ENCODE assay signal across 25 mouse cellular contexts in the genomic region with DNA sequence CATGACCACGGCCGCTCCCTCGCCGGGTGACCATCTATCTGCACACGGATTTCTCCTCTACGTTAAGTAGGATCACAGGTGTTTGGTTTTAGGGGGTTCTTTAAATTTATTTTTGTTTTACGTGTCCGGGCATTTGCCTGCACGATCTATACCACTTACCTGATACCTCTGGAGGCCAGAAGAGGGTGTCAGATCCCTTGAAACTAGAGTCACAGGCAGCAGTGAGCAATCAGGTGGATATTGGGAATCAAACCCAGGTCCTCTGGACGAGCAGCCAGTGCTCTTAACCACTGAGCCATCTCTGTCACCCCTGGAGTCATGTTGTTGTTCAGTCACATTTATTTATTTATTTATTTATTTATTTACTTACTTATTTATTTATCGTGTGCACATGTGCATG. TPM values are rescaled to one million over a fixed set of nuclear protein-coding genes. Genes with fewer than 3 reads are reported as not detected.
DNase-seq lines count a peak whose midpoint lies in the region; ATAC-seq and TF ChIP-seq lines count a peak whose summit lies in the region.
"Had no signal": no experiment of that assay in that cellular context is flagged by ENCODE, and none has a peak within 500 bp of the region (broad histone marks: within the 10 kb centered on the region; RNA-seq: fewer than 3 reads in every experiment).

No protein-coding gene starts in this region.

- H3K4me3 ChIP-seq in hindbrain, postnatal 0 days (ENCODE audit: low read length): no peak overlapping the region
- no peak overlapping the region for H3K4me3 ChIP-seq in hindbrain, embryonic 14.5 days (replicated peaks; ENCODE audit: low read length)
- no peak overlapping the region for H3K4me3 ChIP-seq in lung, embryonic 14.5 days (ENCODE audit: low read depth, low read length)
- no peak overlapping the region for H3K4me3 ChIP-seq in lung, adult 2 months (replicated peaks; ENCODE audit: extremely low read depth, low read depth, low read length)
- H3K4me3 ChIP-seq in stomach, postnatal 0 days (ENCODE audit: low read depth, low read length): no peak overlapping the region
- H3K4me3 ChIP-seq: embryonic facial prominence, embryonic 13.5 days; erythroblast, embryonic 14.5 days; forebrain, embryonic 12.5 days; hindbrain, embryonic 13.5 days; lung, embryonic 15.5 days had no signal

- no peak overlapping the region for H3K27ac ChIP-seq in hindbrain, postnatal 0 days
- H3K27ac ChIP-seq in hindbrain, embryonic 14.5 days: no peak overlapping the region
- no peak overlapping the region for H3K27ac ChIP-seq in lung, embryonic 14.5 days (ENCODE audit: low read depth)
- H3K27ac ChIP-seq in stomach, postnatal 0 days (replicated peaks): no peak overlapping the region
- H3K27ac ChIP-seq: embryonic facial prominence, embryonic 13.5 days; forebrain, embryonic 12.5 days; hindbrain, embryonic 13.5 days; lung, embryonic 15.5 days had no signal

- H3K4me1 ChIP-seq in hindbrain, postnatal 0 days (ENCODE audit: insufficient read depth, low read length): no peaks in the 10 kb centered on the region
- no peaks in the 10 kb centered on the region for H3K4me1 ChIP-seq in hindbrain, embryonic 14.5 days (replicated peaks; ENCODE audit: control insufficient read depth, insufficient read depth, low read length)
- no peaks in the 10 kb centered on the region for H3K4me1 ChIP-seq in lung, embryonic 14.5 days (ENCODE audit: insufficient read depth)
- no peaks in the 10 kb centered on the region for H3K4me1 ChIP-seq in lung, adult 2 months (ENCODE audit: control insufficient read depth, insufficient read depth, low read length)
- no peaks in the 10 kb centered on the region for H3K4me1 ChIP-seq in stomach, postnatal 0 days (replicated peaks; ENCODE audit: control insufficient read depth, insufficient read depth)
- H3K4me1 ChIP-seq: embryonic facial prominence, embryonic 13.5 days; hindbrain, embryonic 13.5 days; lung, embryonic 15.5 days had no signal

- no peaks in the 10 kb centered on the region for H3K9me3 ChIP-seq in hindbrain, postnatal 0 days (ENCODE audit: low read length)
- no peaks in the 10 kb centered on the region for H3K9me3 ChIP-seq in hindbrain, embryonic 14.5 days (ENCODE audit: control insufficient read depth, low read length)
- H3K9me3 ChIP-seq in lung, embryonic 14.5 days (ENCODE audit: low read depth, low read length): no peaks in the 10 kb centered on the region
- H3K9me3 ChIP-seq in stomach, postnatal 0 days (ENCODE audit: control insufficient read depth, low read length): no peaks in the 10 kb centered on the region
- H3K9me3 ChIP-seq: embryonic facial prominence, embryonic 13.5 days; forebrain, embryonic 12.5 days; lung, embryonic 15.5 days had no signal

- no peaks in the 10 kb centered on the region for H3K27me3 ChIP-seq in hindbrain, postnatal 0 days (ENCODE audit: insufficient read depth, low read length)
- no peaks in the 10 kb centered on the region for H3K27me3 ChIP-seq in hindbrain, embryonic 14.5 days (ENCODE audit: control insufficient read depth, insufficient read depth, low read length)
- H3K27me3 ChIP-seq in lung, embryonic 14.5 days (ENCODE audit: insufficient read depth, low read length): no peaks in the 10 kb centered on the region; the same call in 1 of the 2 replicates
- no peaks in the 10 kb centered on the region for H3K27me3 ChIP-seq in stomach, postnatal 0 days (ENCODE audit: control insufficient read depth, insufficient read depth, low read length)
- H3K27me3 ChIP-seq: embryonic facial prominence, embryonic 13.5 days; hindbrain, embryonic 13.5 days; lung, embryonic 15.5 days had no signal

- TF ChIP-seq CTCF in hindbrain, postnatal 0 days (IDR thresholded peaks at IDR 0.05; ENCODE audit: low read depth): peak; percentile 12; the same call in 1 of the 2 replicates
- TF ChIP-seq CTCF in lung, embryonic 14.5 days (IDR thresholded peaks at IDR 0.05; ENCODE audit: low read depth): peak; percentile 22; the same call in 1 of the 2 replicates
- TF ChIP-seq CTCF in lung, adult 2 months (IDR thresholded peaks at IDR 0.05; ENCODE audit: insufficient read depth, low read length): no peak
- TF ChIP-seq CTCF in stomach, postnatal 0 days (IDR thresholded peaks at IDR 0.05; ENCODE audit: low read depth): peak; percentile 63

- no peak for DNase-seq in hindbrain, postnatal 0 days (ENCODE audit: low spot score)
- no peak for DNase-seq in hindbrain, embryonic 14.5 days (ENCODE audit: low spot score)
- no peak for DNase-seq in lung, embryonic 14.5 days
- DNase-seq in lung, adult 2 months: no peak
- DNase-seq in ES-CJ7 (ENCODE audit: low read depth, low spot score): peak; percentile 44
- no peak for DNase-seq in stomach, postnatal 0 days (ENCODE audit: low spot score)
- no peak for DNase-seq in left cerebral cortex, adult 11 months (ENCODE audit: low spot score)
- DNase-seq: adrenal gland, postnatal 10 days; cerebellum, adult 2 months; cerebellum, postnatal 25 days; embryo, embryonic 11 days; gastrocnemius, postnatal 10 days; heart, adult 11 months; heart, postnatal 36 days; kidney, postnatal 4 days; layer of hippocampus, adult 9-11 months; lung, postnatal 4 days; thymus, postnatal 14 days had no signal

- WGBS in hindbrain, postnatal 0 days: 81% methylated on average over 11 of the region's 11 CpGs
- 84% methylated on average over 11 of the region's 11 CpGs for WGBS in hindbrain, embryonic 14.5 days
- 70% methylated on average over 11 of the region's 11 CpGs for WGBS in lung, embryonic 14.5 days
- WGBS in lung, adult 2 months: 73% methylated on average over 11 of the region's 11 CpGs
- WGBS in stomach, postnatal 0 days: 80% methylated on average over 11 of the region's 11 CpGs

- no peaks in the 10 kb centered on the region for H3K36me3 ChIP-seq in hindbrain, postnatal 0 days (ENCODE audit: insufficient read depth, low read length)
- H3K36me3 ChIP-seq in hindbrain, embryonic 14.5 days (replicated peaks; ENCODE audit: control insufficient read depth, insufficient read depth): no peaks in the 10 kb centered on the region
- no peaks in the 10 kb centered on the region for H3K36me3 ChIP-seq in lung, embryonic 14.5 days (ENCODE audit: insufficient read depth)
- H3K36me3 ChIP-seq in stomach, postnatal 0 days (ENCODE audit: control insufficient read depth, insufficient read depth, low read length): no peaks in the 10 kb centered on the region
- H3K36me3 ChIP-seq: embryonic facial prominence, embryonic 13.5 days; forebrain, embryonic 12.5 days; hindbrain, embryonic 13.5 days; lung, embryonic 15.5 days had no signal

- H3K9ac ChIP-seq in hindbrain, postnatal 0 days (replicated peaks; ENCODE audit: low read length): no peak overlapping the region
- no peak overlapping the region for H3K9ac ChIP-seq in hindbrain, embryonic 14.5 days
- H3K9ac ChIP-seq in lung, embryonic 14.5 days: no peak overlapping the region
- no peak overlapping the region for H3K9ac ChIP-seq in stomach, postnatal 0 days (ENCODE audit: low read length)
- H3K9ac ChIP-seq: embryonic facial prominence, embryonic 13.5 days; forebrain, embryonic 12.5 days; hindbrain, embryonic 13.5 days; lung, embryonic 15.5 days had no signal

- no peak for TF ChIP-seq EP300 in stomach, postnatal 0 days (optimal IDR thresholded peaks at IDR 0.05)

- H3K4me2 ChIP-seq in hindbrain, postnatal 0 days (ENCODE audit: low read depth, low read length): no peak overlapping the region
- H3K4me2 ChIP-seq in hindbrain, embryonic 14.5 days (replicated peaks): no peak overlapping the region
- H3K4me2 ChIP-seq in lung, embryonic 14.5 days: no peak overlapping the region
- H3K4me2 ChIP-seq in stomach, postnatal 0 days (replicated peaks; ENCODE audit: low read depth): no peak overlapping the region
- H3K4me2 ChIP-seq: embryonic facial prominence, embryonic 13.5 days; forebrain, embryonic 12.5 days; hindbrain, embryonic 13.5 days; lung, embryonic 15.5 days had no signal

- no peak for ATAC-seq in hindbrain, postnatal 0 days
- ATAC-seq in hindbrain, embryonic 14.5 days (ENCODE audit: low FRiP score): no peak
- no peak for ATAC-seq in lung, embryonic 14.5 days (ENCODE audit: insufficient read depth)
- ATAC-seq in stomach, postnatal 0 days (ENCODE audit: low FRiP score, low TSS enrichment): no peak
- ATAC-seq: activated CD4-positive, CD25-positive, alpha-beta regulatory T cell, adult 4 months; midbrain, embryonic 16.5 days had no signal

- no peak for TF ChIP-seq POLR2A in lung, adult 2 months (IDR thresholded peaks at IDR 0.05; ENCODE audit: borderline replicate concordance, extremely low read depth, low read depth, low read length)

RNA-seq across cellular contexts. Expression of gene Ablim1, which starts 15.6 kb away (rescaled TPM):
- total RNA-seq in hindbrain, postnatal 0 days (2014; rRNA removed): 71.7 and 110 TPM in 2 replicates
- polyA plus RNA-seq in hindbrain, postnatal 0 days (2015; fragmentation: Nextera tagmentation; extraction: Ambion mirVana): 43.0 and 44.7 TPM in 2 replicates
- polyA plus RNA-seq in hindbrain, embryonic 14.5 days (2014; fragmentation: Nextera tagmentation; extraction: Ambion mirVana): 56.6 and 61.8 TPM in 2 replicates
- 39.9 TPM in 2 replicates for polyA plus RNA-seq in lung, embryonic 14.5 days (2014; fragmentation: Nextera tagmentation; extraction: Ambion mirVana)
- 53.6 and 71.3 TPM in 2 replicates for polyA plus RNA-seq in lung, adult 2 months (2012; rRNA removed)
- 61.8 and 62.0 TPM in 2 replicates for polyA plus RNA-seq in stomach, postnatal 0 days (2015; fragmentation: Nextera tagmentation; extraction: Ambion mirVana)

RNA-seq across cellular contexts. Expression of gene Fam160b1, which starts 30.2 kb away (rescaled TPM):
- total RNA-seq in hindbrain, postnatal 0 days (2014; rRNA removed): 18.2 and 19.7 TPM in 2 replicates
- 10.9 and 11.2 TPM in 2 replicates for polyA plus RNA-seq in hindbrain, postnatal 0 days (2015; fragmentation: Nextera tagmentation; extraction: Ambion mirVana)
- polyA plus RNA-seq in hindbrain, embryonic 14.5 days (2014; fragmentation: Nextera tagmentation; extraction: Ambion mirVana): 17.4 and 18.5 TPM in 2 replicates
- polyA plus RNA-seq in lung, embryonic 14.5 days (2014; fragmentation: Nextera tagmentation; extraction: Ambion mirVana): 20.3 and 21.2 TPM in 2 replicates
- polyA plus RNA-seq in lung, adult 2 months (2012; rRNA removed): 12.7 and 17.5 TPM in 2 replicates
- polyA plus RNA-seq in stomach, postnatal 0 days (2015; fragmentation: Nextera tagmentation; extraction: Ambion mirVana): 7.6 and 8.3 TPM in 2 replicates
